Mouse (Mus musculus) kidney, postnatal 10 days (tissue): Measurements from ENCODE around the gene Spc24.

ENCODE experiments used
- DNase-seq: peaks from one replicate; pipeline ENCODE4 v3.0.0; 2021; ENCODE audit warnings: mixed read lengths

Gene Spc24

DNA sequence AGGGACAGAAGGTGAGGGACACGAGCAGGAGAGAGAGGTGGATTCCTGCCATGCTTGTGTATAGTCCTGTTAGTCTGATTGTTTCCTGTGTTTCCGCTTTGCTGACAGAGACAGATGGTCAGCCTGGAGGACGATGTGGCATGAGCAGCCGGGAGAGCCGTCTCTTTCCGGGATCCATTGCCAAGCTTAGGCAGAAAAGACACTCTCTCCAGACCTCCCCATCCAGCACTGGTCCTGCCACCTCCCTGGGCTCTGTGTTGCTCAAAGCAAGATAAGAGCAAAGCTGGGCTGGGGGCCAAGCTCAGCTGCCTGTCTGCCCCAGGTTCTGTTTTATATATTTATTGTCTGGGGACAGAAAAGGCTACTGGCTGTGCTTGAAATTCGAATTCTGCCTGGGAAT, 12.1 kb downstream of the Spc24 start:
- peak; percentile 82 for DNase-seq

DNA sequence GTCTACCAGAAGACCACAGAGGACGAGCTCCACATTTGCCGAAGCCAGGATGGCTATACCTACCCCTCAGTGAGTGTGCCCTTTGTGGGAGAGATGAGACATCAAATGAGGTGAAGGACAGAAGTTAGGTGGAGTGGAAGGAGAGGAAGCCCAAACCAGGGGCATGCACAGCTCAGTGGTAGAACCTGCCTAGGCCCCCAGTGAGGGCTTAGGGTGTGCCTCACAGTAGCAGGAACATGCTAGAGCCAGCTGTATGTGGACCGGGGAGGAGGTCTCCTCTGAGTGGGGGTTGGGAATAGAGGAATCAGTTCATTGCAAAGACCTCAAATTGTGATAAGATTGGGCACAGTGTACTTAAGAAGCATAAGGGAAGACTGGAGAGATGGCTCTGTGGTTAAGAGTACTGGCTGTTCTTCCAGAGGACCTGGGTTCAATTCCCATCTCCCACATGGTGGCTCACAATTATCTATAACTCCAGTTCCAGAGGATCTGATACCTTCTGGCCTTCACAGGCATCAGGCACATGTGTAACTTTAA, 12.8 kb downstream of the Spc24 start:
- no peak for DNase-seq

DNA sequence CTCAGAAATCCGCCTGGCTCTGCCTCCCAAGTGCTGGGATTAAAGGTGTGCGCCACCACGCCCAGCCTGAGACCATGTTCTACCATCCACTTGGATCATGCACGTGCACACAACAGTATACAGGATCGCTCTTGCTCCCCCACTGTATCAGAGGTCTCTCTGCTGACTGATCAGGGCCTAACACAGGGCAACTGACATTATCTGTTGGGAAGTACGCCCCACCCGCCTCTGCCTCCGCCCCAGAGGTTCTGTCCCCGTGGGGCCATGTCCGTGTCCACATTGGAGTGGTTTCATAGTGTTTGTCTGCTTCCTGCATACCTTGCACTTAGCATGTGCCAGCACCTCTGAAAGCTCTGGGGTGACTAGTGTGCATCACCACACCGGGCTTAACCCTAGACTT, 18.6 kb downstream of the Spc24 start:
- no peak for DNase-seq

DNA sequence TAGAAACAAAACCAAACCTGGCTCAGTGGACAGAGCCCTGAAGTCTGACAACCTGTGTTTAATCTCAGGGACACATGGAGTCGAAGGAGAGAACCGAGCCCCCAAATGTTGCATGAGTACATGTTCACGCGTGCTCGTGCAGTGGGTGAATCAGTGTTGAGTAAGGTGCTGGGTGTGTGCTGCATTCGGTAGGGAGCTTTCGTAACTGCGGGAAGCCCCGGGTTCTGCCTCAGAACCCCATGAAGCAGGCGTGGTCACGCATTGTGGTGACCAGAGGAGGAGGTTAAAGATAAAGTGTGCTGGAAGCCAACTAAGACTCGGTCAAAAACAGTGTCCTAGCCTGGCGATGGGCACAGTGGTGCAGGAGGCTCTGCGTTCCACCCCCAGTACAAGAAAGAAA, 19.7 kb downstream of the Spc24 start:
- DNase-seq: no peak

DNA sequence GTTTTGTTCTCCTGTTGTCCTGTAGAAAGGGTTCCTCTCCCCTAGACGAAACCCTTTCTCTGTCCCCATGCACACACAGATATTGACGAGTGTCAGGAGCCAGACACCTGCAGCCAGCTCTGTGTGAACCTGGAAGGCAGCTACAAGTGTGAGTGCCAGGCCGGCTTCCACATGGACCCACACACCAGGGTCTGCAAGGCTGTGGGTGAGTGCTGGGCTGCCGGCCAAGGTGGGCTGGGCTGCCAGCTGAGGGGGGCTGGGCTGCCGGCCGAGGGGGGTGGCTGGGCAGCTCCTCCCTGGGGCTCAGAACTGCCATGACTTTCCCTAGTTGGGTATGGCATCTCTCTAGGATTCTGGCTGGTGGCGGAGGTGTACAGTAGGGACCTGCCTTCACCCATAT, 21.3 kb downstream of the Spc24 start:
- DNase-seq: no peak

DNA sequence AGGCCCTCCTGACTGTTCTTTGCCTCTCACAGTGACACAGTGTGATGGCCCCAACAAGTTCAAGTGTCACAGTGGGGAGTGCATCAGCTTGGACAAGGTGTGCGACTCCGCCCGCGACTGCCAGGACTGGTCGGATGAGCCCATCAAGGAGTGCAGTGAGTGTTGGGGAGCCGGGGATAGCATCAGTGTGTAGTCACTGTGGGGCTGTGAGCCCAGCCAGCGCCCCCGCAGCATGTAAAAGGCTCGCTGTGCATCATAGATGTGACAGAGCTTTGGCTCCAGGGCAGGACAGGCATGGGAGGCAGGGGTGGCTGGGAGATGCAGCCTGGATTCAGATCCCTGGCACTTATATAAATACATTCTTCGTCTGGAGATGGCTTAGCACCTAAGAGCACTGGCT, 22.9 kb downstream of the Spc24 start:
- no peak for DNase-seq

DNA sequence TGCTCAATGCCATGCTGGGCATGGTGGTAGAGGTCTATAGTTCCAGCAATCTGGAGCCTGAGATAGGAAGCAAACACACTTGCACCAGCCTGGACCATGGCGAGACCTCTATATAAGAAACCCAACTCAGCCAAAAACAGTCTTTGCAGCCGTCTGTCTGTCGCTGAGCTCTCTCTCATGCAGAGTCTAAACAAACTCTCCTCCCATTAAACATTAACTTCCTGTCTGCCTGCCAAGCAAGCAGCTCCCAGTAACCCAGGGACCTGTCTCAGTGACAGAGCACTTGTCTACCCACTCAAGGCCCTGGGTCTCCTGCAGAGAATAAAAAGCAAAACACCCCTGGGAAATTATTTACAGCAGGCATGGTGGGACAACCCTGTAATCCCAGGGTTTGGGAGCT, 23.5 kb downstream of the Spc24 start:
- DNase-seq: peak; percentile 44

DNA sequence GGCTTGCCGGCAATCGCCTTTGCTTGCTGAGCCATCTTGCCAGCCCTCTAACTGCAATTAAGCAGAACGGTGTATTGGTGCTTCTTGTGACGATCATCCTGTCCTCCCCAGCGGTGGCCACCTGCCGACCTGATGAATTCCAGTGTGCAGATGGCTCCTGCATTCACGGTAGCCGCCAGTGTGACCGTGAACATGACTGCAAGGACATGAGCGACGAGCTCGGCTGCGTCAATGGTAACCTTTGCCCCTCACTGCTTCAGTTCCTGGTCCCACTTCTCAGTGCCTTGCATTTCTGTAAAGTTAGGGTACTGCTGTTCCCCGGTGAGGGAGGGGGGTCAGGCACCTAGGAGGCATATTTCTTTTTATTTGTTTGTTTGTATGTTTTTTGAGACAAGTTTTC, 25.0 kb downstream of the Spc24 start:
- DNase-seq: no peak

DNA sequence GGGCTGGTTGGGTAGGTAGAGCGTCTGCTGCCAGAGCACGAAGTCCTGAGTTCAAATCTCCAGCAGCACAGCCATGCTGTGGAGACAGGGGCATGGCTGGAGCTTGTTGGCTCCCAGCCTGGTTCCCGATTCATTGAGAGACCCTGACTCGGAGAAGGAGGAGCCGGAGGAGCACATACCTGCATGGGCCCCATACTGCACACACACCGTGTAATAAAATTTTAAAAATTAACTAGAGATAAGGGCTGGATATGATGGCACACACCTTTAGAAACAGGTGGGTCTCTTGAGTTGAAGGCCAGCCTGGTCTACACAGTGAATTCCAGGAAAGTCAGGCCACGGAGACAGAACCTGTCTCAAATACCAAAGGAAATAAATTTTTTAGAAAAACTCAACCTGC, 26.1 kb downstream of the Spc24 start:
- no peak for DNase-seq

DNA sequence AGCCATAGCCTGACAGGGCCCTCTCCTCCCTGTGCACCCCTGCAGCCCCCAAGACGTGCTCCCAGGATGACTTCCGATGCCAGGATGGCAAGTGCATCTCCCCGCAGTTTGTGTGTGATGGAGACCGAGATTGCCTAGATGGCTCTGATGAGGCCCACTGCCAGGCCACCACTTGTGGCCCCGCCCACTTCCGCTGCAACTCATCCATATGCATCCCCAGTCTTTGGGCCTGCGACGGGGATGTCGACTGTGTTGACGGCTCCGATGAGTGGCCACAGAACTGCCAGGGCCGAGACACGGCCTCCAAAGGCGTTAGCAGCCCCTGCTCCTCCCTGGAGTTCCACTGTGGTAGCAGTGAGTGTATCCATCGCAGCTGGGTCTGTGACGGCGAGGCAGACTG, 26.7 kb downstream of the Spc24 start:
- no peak for DNase-seq

DNA sequence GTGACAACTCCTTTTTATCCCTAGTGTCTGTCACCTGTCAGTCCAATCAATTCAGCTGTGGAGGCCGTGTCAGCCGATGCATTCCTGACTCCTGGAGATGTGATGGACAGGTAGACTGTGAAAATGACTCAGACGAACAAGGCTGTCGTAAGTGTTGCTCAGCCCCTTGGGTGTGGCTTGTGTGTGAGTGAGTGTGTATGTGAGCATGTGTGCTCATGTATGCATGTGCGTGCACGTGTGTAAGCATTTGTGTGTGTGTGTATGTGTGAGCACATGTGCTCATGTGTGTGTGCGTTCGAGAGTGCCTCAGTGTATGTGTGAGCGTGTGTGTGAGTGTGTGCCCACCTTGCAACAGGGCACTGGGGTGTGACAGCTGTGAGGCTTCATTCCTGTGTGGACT, 27.8 kb downstream of the Spc24 start:
- DNase-seq: no peak

DNA sequence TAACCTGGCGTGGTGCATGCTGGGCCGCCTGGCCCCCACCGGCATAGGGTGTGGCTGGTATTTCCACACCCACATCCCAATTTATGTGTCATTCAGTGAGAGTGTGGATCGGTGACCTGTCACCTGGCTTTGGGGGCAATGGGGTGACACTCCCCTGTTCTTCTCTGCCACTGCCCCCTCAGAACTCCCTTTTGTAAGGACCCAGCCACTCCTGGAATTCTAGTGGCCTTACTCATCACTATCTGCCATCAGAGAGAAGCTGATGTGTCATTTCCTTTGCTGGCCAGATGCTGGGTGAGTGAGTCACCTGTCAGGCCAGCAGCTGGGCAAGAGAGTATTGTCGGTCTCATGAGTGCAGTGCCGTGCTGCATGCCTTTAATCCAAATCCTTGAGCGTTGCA, 30.8 kb downstream of the Spc24 start:
- DNase-seq: no peak

DNA sequence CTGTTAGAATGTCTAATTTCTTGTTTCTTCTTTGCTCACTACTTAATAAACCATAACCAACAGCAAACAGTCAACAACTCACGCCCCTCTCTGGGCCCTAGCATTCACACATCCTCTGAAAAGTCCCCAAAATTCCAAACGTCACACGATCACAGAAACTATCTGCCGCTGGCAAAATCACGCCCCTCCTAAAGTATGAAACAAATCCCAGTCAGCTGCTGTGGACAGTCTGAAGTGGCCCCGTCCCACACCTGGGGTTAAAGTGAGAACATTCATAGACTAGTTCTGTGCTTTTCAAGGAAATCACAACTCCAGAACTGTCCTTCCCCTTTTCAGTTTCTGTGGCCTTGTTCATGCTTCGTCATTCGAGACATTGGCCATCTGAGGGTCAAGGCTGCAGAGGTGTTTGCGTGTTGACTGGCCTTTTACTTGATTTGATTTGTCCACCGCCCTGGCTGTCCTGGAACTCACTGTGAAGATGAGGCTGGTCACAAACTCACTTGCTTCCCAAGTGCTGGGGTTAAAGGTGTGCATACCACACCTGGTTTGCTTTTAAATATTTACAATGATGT, 31.8 kb downstream of the Spc24 start:
- no peak for DNase-seq

DNA sequence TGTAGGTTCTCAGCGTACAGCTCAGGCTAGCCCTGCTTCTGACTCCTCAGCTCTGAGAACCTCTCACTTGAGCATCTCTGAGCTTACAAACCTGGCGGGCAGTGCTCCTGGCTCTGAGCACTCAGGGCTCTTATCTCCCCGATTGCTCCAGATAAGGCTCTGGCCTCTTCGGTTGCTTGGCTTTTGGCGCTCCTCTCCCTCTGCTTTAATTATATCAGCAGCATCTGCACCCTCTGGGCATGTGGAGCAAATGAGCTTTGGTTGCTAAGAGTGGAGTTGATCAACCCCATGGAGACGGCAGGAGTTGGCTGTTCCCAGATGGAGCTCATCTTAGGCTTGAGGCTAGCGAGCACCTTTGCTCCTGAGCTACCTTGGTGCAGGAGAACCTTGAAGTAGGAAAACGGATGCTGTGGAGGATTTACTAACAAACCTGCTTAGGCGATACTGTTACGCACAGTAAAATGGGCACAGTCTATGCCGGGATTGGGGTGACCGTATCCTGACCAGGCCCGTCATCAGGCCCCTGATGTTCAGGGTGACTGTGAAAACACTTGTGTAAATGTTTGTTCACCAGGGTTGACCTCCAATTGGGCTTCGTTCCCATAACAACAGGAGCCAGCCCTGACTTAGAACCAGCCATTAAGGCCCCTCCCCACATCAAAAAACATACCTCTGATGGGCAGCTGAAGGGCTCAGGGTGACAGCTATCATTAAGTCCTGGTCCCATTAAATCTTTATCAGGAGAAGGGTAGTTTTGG, 33.7 kb downstream of the Spc24 start:
- no peak for DNase-seq

DNA sequence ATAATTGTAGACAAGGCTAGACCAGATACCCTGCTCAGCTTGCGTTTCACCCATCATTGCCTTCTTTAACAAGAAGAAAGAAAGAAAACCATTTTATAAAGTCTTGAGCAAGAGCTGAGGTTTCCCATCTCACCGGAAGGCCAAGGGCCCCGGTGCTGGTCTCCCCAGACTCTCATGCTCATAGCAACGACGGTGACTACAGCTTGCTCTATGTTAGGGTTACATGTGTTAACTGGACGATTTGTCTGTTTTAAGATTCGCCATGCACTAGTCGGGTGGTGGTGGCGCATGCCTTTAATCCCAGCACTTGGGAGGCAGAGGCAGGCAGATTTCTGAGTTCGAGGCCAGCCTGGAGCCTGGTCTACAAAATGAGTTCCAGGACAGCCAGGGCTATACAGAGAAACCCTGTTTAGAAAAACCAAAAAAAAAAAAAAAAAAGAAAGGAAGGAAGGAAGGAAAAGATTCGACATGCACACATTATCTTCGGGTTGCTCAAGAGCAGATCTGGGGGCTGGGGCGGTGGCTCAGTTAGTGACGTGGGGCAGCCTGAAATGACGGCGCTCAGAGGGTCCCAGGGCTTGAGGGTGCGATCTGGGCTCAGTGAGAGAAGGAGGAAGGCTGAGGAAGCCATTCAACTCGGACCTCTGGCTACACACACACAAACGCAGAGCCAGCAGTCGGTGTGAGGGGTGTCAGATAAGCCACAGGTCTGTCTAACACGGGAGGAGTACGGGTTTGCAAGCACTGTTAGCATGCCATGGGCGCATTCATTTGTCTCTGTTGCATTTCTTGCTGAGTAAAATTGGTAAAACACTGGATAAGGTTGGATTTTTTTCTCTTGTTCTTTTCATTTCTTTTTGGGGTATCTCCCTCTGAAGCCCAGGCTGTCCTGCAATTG, 34.6 kb downstream of the Spc24 start:
- no peak for DNase-seq

DNA sequence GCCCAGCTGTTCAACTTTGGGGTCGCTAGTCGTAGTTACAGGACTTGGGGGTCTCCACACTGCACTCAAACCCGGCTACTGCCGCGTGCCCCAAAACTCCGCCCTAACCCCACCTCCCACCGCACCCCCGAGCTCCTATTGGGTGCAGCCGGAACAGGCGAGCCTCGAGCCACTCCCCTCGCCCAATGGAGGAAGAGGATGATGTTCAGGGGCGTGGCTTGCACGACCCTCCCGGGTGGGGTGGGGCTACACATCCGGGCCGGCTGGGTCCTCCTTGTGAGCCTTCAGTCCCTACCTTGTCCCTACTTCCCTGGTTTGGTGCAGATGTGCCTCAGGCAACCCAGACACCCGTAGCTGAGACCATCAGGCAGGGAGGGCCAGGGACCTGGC, 36.0 kb downstream of the Spc24 start:
- peak; percentile 95 for DNase-seq

DNA sequence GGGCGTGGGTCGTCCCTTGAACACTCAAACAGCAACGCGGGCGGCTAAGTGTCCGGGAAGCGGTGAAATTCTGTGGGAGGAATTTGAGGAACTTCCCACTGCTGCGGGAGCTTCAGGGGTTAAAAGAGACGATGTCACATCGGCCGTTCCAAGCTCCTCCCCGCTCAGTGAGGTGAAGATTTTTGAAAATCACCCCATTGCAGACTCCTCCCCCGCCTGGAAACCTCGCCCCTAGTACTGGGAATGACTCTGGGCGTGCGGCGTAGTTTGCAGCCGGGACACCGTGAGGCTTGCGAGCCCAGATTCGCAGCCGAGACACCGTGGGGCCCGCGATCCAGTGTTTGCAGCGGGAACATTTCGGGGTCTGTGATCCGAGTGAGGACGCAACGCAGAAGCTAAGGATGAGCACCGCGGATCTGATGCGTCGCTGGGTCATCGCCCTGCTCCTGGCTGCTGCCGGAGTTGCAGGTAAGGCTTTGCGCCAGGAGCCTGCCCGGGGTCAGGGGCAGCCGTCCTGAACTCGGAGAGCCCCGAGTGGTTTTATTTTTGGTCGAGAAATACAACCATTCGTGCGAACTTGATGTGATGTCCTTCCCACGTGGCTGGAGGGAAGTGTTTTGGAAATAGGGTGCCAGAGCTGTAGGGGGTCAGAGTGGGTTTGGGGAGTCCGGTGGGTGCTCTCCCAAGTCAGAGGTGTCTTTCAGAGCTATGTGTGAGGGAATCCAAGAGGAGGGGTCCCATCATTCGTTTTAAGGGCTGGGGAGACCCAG, 36.5 kb downstream of the Spc24 start, which contains the start of gene Ldlr:
TSS of gene Ldlr (plus strand) at position 107 of the 770 bp plus-strand sequence.
- peak; percentile 90 for DNase-seq

DNA sequence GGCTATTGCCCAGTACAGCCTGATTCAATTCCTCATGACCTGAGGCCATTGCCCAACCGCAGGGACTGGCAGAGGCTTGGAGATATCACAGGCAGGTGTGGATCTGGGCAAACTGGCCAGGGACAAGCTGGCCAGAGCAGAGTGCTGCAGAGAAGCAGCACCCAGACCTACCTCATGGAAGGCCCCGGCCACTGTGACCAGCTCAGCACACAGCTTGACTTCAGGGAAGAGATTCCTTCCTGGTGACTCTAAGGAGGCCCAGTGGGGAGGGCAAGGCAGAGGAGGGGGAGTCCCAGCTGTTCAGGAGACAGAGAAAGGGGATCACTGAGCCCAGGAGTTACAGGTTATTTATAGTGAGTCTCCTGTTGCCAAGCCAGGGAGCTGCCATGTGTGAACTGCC, 39.1 kb downstream of the Spc24 start:
- DNase-seq: no peak

DNA sequence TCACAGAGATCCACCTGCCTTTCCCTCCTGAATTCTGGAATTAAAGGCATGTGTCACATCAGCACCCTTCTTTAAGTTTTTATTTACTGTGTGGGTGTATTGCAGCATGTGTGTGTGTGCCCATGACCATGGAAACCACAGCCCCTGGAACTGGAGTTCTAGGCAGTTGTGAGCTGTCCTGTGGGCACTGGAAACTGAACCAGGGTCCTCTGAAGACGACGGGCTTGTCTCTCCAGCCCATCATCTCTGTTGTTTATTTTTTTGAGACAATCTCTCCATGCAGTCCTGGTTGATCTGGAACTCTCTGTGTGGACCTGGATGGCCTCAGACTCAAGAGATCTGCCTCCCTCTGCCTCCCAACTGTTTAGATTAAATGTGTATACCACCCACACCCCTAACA, 43.1 kb downstream of the Spc24 start:
- DNase-seq: no peak

DNA sequence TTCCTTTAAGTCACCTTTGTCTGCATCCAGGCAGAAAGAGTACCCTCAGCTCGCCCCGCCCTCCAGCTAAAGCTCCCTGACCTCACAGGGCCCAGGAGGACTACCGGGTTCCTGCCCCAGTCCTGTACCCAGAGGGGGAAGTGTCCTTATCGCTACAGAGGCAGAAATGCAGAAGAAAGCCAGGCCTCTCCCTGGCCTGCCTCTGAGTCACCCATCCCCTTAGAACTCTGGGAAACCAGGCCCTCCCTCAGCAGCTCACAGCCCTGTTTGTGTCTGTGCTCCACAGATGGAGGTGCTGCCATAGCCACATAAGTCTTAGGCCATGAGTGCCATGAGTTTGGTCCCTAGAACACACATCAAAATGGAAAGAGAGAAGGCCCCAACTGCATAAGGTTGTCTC, 44.8 kb downstream of the Spc24 start:
- no peak for DNase-seq

DNA sequence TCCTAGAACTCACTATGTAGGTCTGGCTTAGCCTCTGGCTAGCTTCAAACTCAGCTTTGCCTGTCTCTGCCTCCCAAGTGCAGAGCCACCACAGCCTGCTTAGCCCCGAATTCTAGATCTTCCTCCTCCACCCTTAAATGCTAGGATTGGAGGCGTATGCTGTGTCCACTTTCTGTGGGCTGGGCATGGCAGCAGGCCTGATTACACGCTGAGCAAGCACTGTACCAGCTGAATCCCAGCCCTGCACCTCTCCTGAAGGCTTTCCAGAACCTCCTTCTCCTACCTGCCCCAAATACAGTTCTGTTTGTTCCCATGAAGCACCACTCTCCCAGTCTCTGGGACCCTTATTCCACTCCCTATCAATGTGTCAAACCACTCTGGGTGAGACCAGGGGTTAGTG, 50.8 kb downstream of the Spc24 start:
- DNase-seq: no peak

DNA sequence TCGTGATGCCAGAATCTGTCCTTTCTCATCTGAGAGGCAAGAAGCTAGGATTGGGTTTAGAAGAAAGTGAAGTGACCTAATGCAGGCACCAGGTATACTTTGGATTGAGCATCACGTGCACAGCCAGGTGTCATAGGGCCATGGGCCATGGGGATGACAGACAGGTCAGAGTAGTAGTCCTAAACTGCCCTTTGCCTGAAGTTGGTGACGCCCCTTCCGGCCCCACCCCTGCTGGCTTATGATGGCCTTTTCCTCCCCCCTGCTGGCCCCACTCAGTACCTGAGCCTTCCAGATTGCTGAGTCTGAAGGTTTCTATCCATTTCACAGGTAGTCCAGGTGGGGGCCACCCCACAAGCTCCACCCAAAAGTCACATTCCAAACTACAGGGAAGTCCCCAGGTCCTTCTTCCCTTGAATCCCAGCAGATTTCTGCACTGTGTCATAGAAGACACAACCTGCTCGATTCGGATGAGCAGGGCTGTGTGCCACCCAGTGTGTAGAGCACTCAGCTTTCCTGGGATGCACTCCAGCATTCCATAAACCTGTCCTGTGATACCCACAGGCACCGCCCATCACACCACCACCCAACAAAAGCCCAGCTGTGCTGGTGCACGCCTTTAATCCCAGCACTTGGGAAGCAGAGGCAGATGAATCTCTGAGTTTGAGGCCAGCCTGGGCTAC, 53.4 kb downstream of the Spc24 start:
- no peak for DNase-seq
